Mouse (Mus musculus) cerebellum, adult 11-12 months (tissue): ENCODE data around the gene Jund.

Experiments used
- DNase-seq: peaks from one replicate; pipeline ENCODE4 v3.0.0; 2022

The Jund gene

DNA sequence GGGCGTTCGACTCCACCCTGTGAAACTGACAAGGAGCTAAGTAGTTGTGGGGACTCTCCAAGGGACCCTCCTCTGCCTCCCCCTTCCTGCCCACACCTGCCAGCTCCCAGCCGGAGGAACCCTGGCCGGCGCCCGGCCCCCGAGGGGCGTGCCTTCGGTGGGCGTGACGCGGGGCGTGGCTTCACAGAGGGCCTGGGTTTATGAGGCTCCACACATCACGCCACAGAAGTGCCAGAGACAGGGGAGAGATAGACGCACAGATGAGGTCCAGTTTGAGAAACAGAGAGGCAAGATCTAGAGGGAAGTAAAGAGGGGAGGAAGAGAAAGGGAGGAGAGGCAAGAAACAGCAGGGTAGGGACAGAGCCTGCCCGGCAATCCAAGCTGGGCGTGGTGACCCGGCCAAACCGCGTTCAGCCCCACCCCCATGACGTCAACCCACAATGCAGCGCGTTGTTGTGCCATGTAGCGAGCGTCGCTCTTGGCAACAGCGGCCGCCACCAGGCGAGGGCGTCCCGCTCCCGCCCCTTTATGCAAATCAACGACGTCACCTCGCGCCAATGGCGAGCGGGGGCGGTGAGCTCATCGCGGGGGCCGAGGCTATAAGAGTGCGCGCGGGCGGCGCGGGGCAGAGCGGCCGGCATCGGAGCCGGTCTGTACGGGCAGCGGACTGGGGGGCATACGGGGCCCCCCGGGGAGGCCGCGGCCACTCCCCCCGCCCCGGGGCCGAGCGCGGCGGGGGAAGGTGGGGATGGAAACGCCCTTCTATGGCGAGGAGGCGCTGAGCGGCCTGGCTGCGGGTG lies at the start of gene Jund:
Jund (plus strand) TSS at position 640 of the 800 bp plus-strand sequence.
- DNase-seq = peak; percentile 99

DNA sequence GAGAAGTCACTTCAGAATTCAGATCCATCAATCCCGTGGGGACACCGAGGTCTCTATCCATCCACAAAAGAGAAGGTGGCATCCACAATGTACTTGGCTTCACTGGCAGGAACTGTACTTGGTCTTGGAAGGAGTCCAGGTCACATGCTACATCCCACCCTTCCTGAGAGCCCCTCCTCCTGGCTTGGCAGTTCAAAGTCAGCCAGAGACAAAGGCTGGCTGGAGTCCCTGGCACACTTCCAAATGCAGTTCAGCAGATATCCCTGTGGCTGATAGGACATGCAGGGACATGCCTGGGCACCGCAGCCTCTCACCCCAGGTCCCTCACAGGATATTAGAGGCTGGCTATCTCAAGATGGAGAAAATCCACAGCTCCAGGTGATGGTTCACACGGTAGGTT lies 49.4 kb upstream of the Jund start:
- DNase-seq = peak; percentile 57

DNA sequence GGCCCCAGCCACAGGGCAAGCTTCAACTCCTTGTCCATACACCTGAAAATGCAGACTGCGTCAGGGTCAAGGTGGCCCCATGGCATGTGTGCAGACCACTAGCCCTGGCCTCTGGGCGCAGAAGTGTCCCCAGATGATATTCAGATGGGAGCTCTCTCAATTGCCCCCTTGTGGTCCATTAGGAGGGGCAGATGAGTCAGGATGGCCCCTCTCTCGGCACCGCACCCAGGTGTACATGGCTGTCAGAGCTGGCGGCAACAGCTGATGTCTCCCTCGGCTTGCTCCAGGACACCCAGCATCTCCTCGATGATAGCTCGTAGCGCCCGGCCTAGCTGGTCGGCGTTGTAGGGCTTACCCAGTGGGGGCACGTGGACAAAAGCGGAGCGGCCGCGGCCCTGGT lies 48.4 kb upstream of the Jund start:
- DNase-seq = no peak

DNA sequence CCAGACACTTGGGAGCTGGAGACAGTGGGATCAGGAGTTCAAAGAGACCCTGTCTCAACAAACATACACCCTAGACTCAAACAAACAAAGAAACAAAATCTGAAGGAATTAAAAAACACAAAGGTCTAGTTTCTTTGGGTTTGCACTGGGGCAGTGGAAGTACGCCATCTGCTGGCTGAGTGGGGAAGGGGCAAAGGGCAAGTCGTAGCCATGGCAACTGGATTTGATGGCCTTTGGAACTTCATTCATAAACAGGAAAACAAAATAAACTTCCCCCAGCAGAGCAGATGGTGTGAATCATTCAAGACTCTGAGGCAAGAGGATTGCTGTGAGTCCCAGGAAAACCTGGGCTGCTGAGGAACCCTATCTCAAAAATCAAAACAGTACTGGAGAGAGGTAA lies 45.5 kb upstream of the Jund start:
- DNase-seq = no peak

DNA sequence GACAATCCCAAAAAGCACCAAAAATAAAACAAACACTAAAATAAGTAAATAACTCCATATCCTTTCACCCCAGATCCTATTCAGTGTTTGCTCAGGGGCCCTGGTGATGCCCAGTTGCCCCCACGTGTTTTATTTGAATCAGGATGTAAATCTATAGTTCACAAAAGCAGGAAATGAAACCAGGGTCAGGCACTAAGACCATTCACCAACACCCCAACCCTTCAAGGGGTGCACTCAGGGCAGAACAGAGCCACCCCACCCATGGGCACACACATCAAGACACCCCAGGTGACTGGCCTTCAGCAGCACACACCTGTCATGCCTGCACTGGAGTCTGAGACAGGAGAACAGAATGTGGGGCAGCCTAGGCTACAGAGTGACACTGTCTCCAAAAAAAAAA lies 44.6 kb upstream of the Jund start:
- no peak for DNase-seq

DNA sequence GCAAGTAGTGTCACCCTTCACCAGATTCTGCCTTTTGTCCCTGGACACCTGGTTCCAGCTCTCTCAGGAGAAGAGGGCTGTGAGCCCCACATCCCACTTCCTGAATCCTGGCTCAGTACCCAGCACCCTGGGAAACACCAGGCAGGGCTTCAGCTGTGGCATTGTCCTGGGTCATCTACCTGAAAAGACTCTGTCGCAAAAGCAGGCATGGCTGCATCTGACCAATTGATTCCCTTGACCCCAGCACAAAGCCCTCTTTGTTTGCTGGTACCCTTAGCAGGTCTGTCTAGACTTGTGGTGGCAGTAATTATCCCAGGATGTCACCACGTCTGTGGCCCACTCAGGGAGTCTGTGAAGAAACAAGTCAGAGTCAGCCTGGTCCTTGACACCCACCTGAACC lies 43.3 kb upstream of the Jund start:
- DNase-seq = no peak

DNA sequence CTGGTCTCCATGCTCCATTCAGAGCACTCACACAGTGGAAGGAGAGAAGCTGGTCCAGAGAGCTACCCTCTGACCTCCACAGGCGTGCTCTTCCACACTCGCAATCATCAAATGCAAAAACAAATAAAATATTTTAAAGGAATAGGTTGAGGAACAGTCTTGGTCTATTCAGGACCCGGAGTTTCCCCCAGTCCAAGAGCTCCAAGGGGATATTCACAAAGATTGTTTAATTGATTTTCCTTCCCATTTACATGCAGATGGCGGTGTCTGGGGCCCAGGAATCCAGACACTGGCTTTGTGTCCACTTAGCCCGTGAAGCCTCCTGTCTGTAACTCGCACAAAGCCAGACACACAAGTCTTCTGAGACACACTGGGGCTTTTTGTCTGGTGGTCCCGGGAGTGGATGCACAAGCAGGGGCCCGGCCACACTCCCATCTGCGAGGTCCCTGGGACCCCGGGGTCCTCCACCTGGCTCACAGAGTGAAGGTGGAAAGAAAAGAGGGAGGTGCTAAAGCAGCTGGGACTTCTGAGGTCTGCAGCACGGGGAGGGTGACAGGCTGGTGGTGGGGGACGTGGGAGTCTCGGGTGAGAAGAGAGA lies 42.5 kb upstream of the Jund start:
- DNase-seq = no peak

DNA sequence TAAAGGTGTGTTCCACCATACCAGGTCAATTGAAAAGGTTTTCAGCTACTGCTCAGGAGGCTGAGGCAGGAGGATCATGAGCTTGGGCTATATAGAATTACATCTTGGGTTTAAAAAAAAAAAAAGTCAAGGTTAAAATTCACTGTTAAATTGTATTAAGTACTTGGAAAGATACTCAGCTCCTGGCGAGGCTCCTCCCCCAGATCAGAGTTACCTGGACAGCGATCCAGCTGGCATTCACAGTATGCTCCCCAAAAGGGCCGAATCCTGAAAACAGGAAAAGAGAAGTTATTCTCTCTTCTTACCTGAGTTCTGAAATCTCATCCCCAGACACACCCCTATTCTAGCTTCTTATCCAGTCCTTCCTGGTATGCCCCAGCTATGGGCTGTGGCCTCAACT lies 41.5 kb upstream of the Jund start:
- no peak for DNase-seq

DNA sequence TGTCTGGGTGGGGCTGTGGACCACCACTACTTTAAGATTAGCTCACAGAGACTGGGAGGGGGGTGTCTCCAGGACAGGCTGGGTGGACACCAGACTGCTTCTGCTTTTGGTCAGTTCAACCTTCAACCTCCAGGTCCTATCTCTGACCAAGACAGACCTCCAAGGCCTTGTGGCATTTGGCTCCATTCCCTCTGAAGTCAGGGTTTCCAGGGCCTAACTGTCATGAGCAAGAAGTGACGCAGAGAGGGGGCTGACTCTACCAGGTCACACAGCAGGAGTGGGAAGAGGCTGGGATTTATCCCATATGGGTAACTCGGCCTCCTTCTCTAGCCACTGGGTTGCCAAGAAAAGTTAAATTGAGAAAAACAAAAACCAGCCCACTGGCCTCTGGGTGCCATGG lies 41.0 kb upstream of the Jund start:
- DNase-seq = no peak

DNA sequence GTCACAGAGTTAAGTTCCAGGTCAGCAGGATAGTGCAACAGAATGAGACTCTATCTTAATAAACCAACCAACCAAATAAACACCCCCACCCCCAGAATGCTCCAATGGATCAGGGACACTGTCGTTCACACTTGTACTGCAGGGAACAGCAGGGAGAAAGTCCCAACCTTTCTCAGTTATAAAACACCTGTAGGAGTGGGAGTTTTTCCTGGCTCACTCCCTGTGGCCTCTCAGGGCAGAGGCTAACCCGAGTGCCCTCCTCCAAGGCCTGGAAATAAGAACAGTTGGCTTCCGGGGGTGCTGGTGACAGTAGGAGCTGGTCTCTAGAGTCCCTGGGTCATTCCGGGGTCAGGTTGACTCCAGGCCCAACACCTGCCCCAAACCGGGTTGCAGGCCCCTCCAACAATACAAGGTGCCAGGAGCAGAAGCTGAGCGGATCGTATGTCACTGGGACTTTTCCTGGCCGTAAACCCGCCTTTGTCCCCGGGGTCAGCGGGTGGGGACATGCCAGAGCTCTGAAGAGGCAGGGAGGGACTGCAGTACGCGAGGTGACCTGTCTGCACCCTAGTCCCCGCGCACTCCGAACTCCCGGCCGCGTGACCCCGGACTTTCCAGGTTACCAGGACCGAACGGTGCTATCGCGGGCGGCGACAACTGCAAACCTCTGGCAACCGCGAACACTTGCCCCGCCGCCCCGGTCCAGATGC lies 39.7 kb upstream of the Jund start:
- DNase-seq = peak; percentile 34

DNA sequence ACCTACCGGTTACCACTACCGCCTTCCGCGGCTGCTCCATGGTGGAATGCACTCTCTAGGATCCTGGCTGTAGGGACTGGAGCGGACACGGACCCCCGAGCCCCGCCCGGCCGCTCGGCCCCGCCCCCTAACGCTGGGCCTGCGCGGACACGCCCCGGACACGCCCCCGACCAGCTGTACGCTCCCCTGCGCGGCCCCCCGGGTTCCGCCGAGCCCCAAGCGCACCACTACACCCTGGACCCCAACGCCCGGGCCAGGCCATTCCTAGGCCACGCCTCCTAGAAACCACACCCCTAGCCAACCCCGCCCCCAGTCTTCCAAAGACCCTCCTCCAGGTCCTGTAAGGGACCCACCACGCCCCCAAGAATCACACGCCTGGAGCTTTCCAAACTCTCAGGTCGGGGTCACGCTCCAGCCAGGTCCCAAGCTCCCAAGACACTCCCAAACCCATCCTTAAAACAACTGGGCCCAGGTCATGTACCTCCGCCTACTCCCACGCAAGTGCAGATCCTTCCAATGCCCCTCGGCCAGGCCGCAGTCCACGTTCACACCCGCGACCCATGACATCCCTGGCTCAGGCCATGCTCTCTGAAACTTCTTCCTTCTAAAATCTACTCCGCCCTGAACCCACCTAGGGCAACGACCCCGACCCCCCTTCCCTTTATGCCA lies 39.0 kb upstream of the Jund start:
- DNase-seq = peak; percentile 63

DNA sequence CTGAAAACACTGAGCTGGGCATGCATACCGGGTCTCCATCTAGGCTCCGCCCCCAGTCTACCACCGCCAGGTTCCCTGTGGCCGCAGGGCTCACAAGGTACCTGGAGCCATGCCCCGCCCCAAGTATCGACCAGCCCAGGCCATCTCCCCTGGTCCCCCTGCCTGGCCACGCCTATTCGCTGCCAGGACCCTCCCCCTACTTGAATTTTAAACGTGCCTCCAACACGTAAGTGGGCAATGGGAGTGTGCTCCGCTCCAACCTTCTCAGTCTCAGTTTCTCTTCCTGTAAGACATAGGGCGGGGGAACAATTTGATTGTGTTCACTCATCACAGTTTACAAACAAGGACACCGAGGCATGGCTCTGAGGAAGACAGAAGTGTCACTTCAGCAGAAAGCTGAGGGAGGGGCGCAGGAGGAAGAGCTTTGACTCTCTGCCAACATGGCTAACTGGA lies 38.5 kb upstream of the Jund start, which contains the start of gene Pgpep1:
Pgpep1 (minus strand) TSS at position 116 of the 453 bp plus-strand sequence.
- peak; percentile 49 for DNase-seq

DNA sequence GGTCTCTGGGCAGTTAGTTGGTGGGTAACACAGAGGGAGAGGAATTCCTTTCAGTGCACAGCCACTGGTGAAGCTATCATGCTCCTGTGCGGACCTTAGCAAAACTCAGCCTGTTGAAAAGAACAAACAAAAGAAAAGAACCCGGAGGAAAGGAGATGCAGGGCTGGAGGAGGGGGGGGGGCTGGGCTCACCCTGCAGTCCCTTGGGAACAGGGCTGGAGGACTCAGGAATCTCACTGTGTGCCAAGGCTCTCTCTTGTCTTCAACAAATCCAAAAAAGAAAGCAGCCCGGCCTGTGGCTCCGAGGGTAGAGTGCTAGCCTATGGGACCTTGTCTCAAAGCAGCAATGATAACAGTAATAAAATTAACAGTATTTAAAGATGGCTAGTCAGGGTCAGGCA lies 35.1 kb upstream of the Jund start:
- DNase-seq = no peak

DNA sequence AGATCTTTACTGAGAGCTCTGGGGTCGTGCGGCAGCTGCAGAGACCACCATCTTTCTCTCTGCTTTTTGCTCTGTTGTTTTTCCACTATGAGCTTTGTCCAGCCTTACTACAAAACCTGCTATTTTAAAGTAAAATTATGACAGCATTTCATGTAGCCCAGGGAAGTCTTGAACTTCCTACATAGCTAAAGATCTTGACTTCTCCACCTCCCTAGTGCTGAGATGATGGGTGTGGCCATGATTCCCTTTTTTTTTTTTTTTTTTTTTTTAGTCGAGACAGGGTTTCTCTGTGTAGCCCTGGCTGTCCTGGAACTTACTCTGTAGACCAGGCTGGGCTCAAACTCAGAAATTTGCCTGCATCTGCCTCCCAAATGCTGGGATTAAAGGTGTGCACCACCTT lies 34.1 kb upstream of the Jund start:
- no peak for DNase-seq

DNA sequence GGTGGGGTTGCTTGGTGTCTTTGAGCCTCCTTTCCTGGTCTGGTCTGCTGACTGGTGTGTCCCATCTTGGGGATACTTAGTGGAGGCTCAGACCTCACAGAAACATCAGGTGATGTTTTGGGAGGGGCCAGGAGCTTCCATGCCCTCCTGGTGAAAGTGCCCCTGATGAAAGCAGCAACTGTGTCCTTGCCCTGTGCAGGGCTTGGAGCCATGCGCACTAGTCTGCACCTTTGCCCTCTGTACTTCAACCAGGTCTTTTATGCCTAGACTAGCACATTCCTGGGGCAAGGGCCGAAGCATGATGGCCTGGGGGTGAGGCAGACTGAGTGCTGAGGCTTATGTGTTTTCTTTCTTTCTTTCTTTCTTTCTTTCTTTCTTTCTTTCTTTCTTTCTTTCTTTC lies 33.1 kb upstream of the Jund start:
- no peak for DNase-seq

DNA sequence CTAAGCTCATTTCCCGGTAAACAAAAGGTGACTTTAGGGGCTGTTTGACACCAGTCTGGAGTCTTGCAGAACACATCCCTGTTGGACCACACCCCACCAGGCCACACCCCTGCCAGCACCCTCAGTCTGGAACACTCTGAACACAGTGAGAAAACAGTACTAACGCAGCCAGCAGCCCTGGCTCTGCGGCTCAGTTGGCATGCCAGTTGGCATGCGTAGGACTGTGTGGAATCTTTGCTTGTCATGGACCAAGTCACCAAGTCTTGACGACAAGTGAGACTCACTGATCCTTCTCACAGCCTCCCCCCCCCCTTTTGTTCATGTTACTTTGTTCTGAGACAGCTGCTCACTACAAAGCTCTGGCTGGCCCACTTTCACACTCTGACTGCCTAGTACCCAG lies 31.7 kb upstream of the Jund start:
- no peak for DNase-seq

DNA sequence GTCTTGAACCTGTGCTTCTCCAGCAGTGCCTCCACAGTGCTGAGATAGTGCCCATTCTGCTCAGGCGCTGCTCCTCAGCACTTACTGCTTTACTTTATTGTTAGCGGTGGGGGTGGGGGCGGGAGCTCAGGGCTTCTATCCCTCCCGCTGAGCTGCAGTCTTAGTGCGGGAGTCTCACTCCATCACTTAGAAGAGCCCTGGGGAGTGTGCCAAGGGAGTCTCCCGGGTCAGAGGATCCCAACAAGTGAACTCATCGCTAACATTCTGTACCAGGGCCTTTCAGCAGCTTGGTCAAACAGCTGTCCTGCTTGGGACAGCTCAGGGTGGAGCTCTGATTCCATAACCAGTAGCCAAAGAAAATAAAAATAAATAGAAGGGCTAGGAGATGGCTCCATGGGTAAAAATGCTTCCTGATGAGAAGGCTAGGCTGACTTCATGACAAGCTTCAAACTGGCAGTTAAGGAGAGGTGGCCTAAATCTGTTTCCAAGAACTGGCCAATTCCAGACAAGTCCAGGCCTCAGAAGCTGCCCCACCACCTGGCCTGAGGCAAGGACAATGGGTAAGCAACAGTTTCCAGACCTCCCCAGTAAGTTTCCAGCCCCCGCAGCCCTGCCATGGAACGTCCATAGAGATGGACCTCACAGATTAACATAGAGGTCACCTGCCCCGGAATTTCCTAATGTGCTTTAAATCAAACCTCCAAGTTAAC lies 27.0 kb upstream of the Jund start:
- peak; percentile 51 for DNase-seq

DNA sequence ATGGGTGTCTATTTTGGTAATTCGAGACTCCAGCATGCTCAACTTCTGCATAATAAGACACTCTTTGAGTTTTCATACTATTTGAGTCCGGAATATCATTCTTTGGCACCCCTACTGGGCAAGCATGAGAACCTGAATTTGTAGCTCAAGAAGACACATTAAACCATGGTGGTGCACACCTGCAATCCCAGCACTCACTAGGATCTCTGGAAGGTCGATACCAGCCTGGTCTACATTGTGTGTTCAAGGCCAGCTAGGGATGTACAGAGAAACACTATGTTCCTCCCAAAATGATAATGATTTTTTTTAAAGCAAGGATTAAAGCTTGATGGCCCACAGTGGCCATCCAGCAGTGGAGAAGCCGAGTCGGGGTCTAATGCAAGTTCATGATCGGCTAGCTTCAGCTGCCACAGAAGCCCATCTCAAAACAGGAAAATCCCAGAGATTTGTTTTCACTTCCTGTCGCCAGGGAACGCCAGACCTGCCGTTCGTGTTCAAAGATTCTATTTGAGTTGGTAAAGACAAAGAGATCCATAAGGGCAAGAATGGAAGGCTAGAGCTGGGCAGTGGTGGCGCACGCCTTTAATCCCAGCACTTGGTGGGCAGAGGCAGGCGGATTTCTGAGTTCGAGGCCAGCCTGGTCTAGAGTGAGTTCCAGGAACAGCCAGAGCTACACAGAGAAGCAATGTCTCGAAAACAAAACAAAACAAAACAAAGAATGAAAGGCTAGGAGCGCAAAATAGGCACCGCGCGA lies 26.2 kb upstream of the Jund start:
- DNase-seq = no peak

DNA sequence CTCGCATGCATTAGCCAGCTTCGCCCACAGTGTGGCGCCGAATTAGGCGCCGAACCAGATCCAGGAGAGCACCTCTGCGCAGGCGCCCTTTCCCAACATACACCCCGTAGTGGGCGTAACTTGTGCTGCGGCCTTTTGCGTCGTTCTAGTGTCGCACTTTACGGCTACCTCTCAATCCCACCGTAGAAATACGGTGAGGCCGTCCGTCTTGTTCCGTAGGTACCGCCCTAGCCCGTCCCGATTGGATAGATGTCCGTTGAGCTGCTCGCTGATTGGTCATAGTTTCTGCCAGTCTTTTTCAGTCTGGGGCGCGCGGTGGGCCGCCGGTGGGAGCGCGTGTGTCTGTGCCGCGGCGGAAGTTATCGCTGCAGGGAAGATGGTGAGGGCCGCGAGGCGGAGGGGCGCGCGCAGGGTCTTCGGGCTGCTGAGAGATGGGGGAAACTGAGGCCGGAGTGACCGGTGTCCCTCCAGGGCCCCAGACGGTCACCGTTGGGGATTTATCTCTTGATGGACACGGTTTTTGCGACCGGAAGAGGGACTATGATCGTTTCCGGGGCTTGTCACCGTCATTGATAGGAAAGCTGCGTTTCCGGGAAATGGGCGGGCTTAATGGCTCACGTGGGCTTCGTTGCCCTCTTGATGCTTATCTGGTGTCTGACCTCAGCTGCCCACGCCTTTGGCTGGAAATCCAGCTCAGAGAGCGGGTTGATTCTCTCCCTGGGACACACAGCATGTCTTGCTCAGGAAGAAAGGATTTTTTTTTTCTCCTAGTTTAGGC lies 25.5 kb upstream of the Jund start, which contains the start of gene Lsm4:
Lsm4 (plus strand) TSS at position 170 of the 778 bp plus-strand sequence.
- peak; percentile 98 for DNase-seq

DNA sequence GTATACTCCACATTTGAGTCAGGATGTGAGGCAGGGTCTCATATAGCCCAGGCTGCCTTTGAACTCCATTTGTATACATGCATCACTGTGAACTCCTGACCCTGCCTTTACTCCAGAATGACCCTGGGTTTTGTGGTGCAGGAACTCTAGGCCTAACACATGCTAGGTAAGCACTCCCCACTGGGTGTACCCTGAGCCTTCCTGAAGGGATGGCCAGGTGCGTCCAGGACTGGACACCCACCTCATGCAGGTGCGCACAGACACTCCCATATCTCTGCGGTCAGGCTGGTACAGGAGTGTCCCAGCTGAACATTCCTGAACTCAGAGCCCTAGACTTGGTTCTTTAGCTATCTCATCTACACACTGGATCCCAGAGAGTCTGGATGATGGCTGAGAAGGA lies 24.6 kb upstream of the Jund start:
- peak; percentile 59 for DNase-seq

DNA sequence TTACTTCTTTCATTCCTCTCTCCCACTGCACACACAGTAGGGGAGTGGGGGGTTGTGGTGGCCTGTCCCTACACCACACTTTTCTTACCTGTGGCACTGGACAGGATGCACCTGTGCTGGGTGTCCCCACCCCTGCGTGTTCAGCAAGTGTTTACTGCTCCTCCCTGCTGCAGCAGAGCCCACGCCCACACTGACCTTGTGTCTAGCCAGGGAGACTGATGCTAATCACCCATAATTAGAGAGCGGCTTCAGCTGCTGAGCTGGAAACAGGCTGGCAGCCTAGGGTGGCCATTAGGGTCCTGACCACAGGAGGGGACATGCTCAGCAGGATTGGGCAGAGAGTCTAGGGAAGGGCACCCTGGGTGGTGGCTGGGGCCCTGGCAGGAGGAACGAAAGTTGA lies 24.0 kb upstream of the Jund start:
- peak; percentile 57 for DNase-seq
